Mouse (Mus musculus) layer of hippocampus, postnatal 10 days (tissue): ENCODE measurements around the gene Fbxw11. TPM values are rescaled to one million over a fixed set of nuclear protein-coding genes. Genes with fewer than 3 reads are reported as not detected.

Experiments
- DNase-seq, 2 experiments: peaks; one replicate each; pipeline ENCODE4 v3.0.0; 2021; ENCODE audit warnings: low spot score in 2 of 2
- total RNA-seq, 2 experiments: library from RNA; stranded (reverse); gene quantifications; 2 replicates each; pipeline ENCODE4 v1.2.3; 2021

Fbxw11 gene
- total RNA-seq, 2 experiments from 2014 or later: 119 to 132 TPM

- peak; percentile 57 to 74 for DNase-seq
Observed at GRCm38 (mm10) chr11:32623236-32623635, 19.3 kb upstream of the Fbxw11 start.

GRCm38 (mm10) chr11:32623912-32624311 lies 18.6 kb upstream of the Fbxw11 start:
- DNase-seq: no peak

- DNase-seq: peak; percentile 64 to 78
Observed at GRCm38 (mm10) chr11:32625677-32626076, 16.8 kb upstream of the Fbxw11 start.

GRCm38 (mm10) chr11:32626079-32626478 lies 16.4 kb upstream of the Fbxw11 start:
- no peak for DNase-seq

- DNase-seq: no peak
Observed at GRCm38 (mm10) chr11:32627900-32628299, 14.6 kb upstream of the Fbxw11 start.

- no peak for DNase-seq
Observed at GRCm38 (mm10) chr11:32629713-32630211, 12.8 kb upstream of the Fbxw11 start.

- no peak for DNase-seq
Observed at GRCm38 (mm10) chr11:32632671-32633070, 9.9 kb upstream of the Fbxw11 start.

- no peak for DNase-seq
Observed at GRCm38 (mm10) chr11:32633542-32633941, 9.0 kb upstream of the Fbxw11 start.

- DNase-seq: no peak
Observed at GRCm38 (mm10) chr11:32634143-32634542, 8.4 kb upstream of the Fbxw11 start.

GRCm38 (mm10) chr11:32634842-32635241 lies 7.7 kb upstream of the Fbxw11 start:
- DNase-seq: no peak

- DNase-seq: no peak
Observed at GRCm38 (mm10) chr11:32636275-32636674, 6.2 kb upstream of the Fbxw11 start.

GRCm38 (mm10) chr11:32638521-32639255 lies 3.8 kb upstream of the Fbxw11 start:
- no peak for DNase-seq

- DNase-seq: no peak
Observed at GRCm38 (mm10) chr11:32640617-32641016, 1.9 kb upstream of the Fbxw11 start.

GRCm38 (mm10) chr11:32642899-32643886 lies 669 bp downstream of the Fbxw11 start:
- peak; percentile 66 to 75 for DNase-seq

GRCm38 (mm10) chr11:32644010-32644409 lies 1.5 kb downstream of the Fbxw11 start:
- DNase-seq: no peak

GRCm38 (mm10) chr11:32647265-32647664 lies 4.7 kb downstream of the Fbxw11 start:
- no peak for DNase-seq

GRCm38 (mm10) chr11:32650236-32650749 lies 7.8 kb downstream of the Fbxw11 start:
- DNase-seq: no peak

- no peak for DNase-seq
Observed at GRCm38 (mm10) chr11:32650893-32651590, 8.5 kb downstream of the Fbxw11 start.

- DNase-seq: no peak
Observed at GRCm38 (mm10) chr11:32651723-32652122, 9.2 kb downstream of the Fbxw11 start.

GRCm38 (mm10) chr11:32662082-32662656 lies 19.6 kb downstream of the Fbxw11 start:
- DNase-seq: no peak

GRCm38 (mm10) chr11:32665639-32666038 lies 23.1 kb downstream of the Fbxw11 start:
- DNase-seq: no peak
